Mouse (Mus musculus): ENCODE results near the gene Lrrc28.

GRCm38 (mm10) chr7:67525886-67526580 is 119.0 kb downstream of the Lrrc28 start:
- no peak for TF ChIP-seq POLR2A (IDR thresholded peaks at IDR 0.05; ENCODE audit: control insufficient read depth in 1 of 2, insufficient read depth in 1 of 2, low read depth in 1 of 2, low read length in 2 of 2, poor library complexity in 1 of 2)
- TF ChIP-seq KAT2A (conservative IDR thresholded peaks at IDR 0.05; ENCODE audit: low read depth, low read length) = no peak
- no peak for TF ChIP-seq GATA1 (IDR thresholded peaks at IDR 0.05; ENCODE audit: low read depth, low read length)
- no peak for TF ChIP-seq CTCF (IDR thresholded peaks at IDR 0.05 in 2 of 3, conservative IDR thresholded peaks at IDR 0.05 in 1 of 3; ENCODE audit: control insufficient read depth in 1 of 3, insufficient read depth in 1 of 3, low read depth in 2 of 3, low read length in 3 of 3, poor library complexity in 1 of 3, severe bottlenecking in 1 of 3)
- no peak for TF ChIP-seq CHD2 (IDR thresholded peaks at IDR 0.05; ENCODE audit: low read length)
